Mouse (Mus musculus) liver, postnatal 0 days (tissue): ENCODE measurements around the gene Map4k4.

Source experiments
- CTCF ChIP-seq: sonication (generic); IDR thresholded peaks from 2 replicates; pipeline ENCODE4 v1.5.1; 2016; ENCODE audit warnings: antibody characterized with exemption, low read depth
- EP300 ChIP-seq: IDR thresholded peaks from 2 replicates; pipeline ENCODE4 v1.6.1; 2016; ENCODE audit warnings: antibody characterized with exemption, low read depth, mild to moderate bottlenecking

DNA sequence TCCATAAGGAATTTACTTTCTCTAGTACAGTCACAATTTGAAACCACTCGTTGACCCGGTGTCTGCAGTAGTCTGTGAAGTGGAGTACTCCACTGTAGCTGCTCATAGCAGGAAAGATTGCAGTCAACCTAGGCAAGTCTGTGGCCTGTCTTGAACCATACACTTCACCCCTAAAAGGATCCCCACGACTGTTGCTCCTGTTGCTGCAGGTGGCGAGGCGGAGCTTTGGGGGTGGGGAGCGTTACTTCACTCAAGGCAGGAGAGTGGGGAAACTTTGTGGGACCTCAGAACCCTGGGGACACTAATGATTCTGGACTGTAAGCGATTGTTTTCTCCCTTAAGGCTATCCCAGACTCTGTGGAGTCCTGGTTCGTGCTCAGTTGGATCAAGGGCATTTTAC is 34.2 kb downstream of the Map4k4 start:
- TF ChIP-seq CTCF, result no peak
- no peak for TF ChIP-seq EP300
